Mouse (Mus musculus) mouse embryonic stem cell (cell line): Measurements from ENCODE around the gene Spata13.

ENCODE experiments used
- in situ Hi-C, 2 experiments: fragments of 300-500 bp; cut with MboI; formaldehyde crosslinking; loops; 1 replicate in 1 of 2; 3 replicates in 1 of 2; pipeline ENCODE4 v1.14.3; 2019 to 2020; ENCODE audit warnings: low sequenced_read_pairs in 2 of 2, low pct_unique_long_range_greater_than_20kb in 1 of 2, mixed read lengths in 1 of 2; ENCODE audit not compliant: unreplicated experiment in 1 of 2

The Spata13 gene

GRCm38 (mm10) chr14:60636608-60636980 is 2.8 kb downstream of the Spata13 start:
- in situ Hi-C loops: no loop called here

GRCm38 (mm10) chr14:60636996-60637395 is 3.2 kb downstream of the Spata13 start:
- in situ Hi-C loops: no loop called here

GRCm38 (mm10) chr14:60638159-60638558 is 4.4 kb downstream of the Spata13 start:
- in situ Hi-C loops: no loop called here

GRCm38 (mm10) chr14:60639195-60639594 is 5.4 kb downstream of the Spata13 start:
- in situ Hi-C loops: no loop called here

- in situ Hi-C loops: no loop called here
Measured at GRCm38 (mm10) chr14:60641120-60641519, 7.3 kb downstream of the Spata13 start.

- in situ Hi-C loops: no loop called here
Measured at GRCm38 (mm10) chr14:60642131-60642530, 8.3 kb downstream of the Spata13 start.

- in situ Hi-C loops: no loop called here
Measured at GRCm38 (mm10) chr14:60643098-60643870, 9.5 kb downstream of the Spata13 start.

GRCm38 (mm10) chr14:60646373-60646772 is 12.6 kb downstream of the Spata13 start:
- in situ Hi-C loops: no loop called here

GRCm38 (mm10) chr14:60647885-60648284 is 14.1 kb downstream of the Spata13 start:
- in situ Hi-C loops: no loop called here

GRCm38 (mm10) chr14:60648956-60649355 is 15.2 kb downstream of the Spata13 start:
- in situ Hi-C loops: no loop called here

- in situ Hi-C loops: no loop called here
Measured at GRCm38 (mm10) chr14:60653184-60653583, 19.4 kb downstream of the Spata13 start.

- in situ Hi-C loops: no loop called here
Measured at GRCm38 (mm10) chr14:60653977-60654376, 20.2 kb downstream of the Spata13 start.

GRCm38 (mm10) chr14:60654708-60655107 is 20.9 kb downstream of the Spata13 start:
- in situ Hi-C loops: no loop called here

- in situ Hi-C loops: no loop called here
Measured at GRCm38 (mm10) chr14:60655941-60656700, 22.3 kb downstream of the Spata13 start.

GRCm38 (mm10) chr14:60656701-60657085 is 22.9 kb downstream of the Spata13 start:
- in situ Hi-C loops: no loop called here

- in situ Hi-C loops: no loop called here
Measured at GRCm38 (mm10) chr14:60657891-60658290, 24.1 kb downstream of the Spata13 start.

- in situ Hi-C loops: no loop called here
Measured at GRCm38 (mm10) chr14:60659498-60659897, 25.7 kb downstream of the Spata13 start.

GRCm38 (mm10) chr14:60660591-60660990 is 26.8 kb downstream of the Spata13 start:
- in situ Hi-C loops: no loop called here

- in situ Hi-C loops: no loop called here
Measured at GRCm38 (mm10) chr14:60661281-60661680, 27.5 kb downstream of the Spata13 start.
